Comparison of ENCODE assay signal across 12 mouse cellular contexts in genomic region chr4:156070716-156071115, GRCm38 (mm10). TPM values are rescaled to one million over a fixed set of nuclear protein-coding genes. Genes with fewer than 3 reads are reported as not detected.
DNase-seq lines count a peak whose midpoint lies in the region; ATAC-seq and TF ChIP-seq lines count a peak whose summit lies in the region.
"Had no signal": no experiment of that assay in that cellular context is flagged by ENCODE, and none has a peak within 500 bp of the region (broad histone marks: within the 10 kb centered on the region; RNA-seq: fewer than 3 reads in every experiment).

No protein-coding gene starts in this region.

- no peak for DNase-seq in hindbrain, embryonic 14.5 days (ENCODE audit: low spot score)
- no peak for DNase-seq in spleen, adult 2 months (ENCODE audit: low read depth in 1 of 2, low spot score in 2 of 2)
- no peak for DNase-seq in spleen, postnatal 14 days (ENCODE audit: low spot score in 2 of 2)
- DNase-seq in embryonic facial prominence, embryonic 11.5 days (ENCODE audit: low spot score) = peak; percentile 28
- DNase-seq in limb, embryonic 11.5 days (ENCODE audit: low spot score) = peak; percentile 38
- no peak for DNase-seq in gastrocnemius, adult 18-20 months (ENCODE audit: low spot score)
- no peak for DNase-seq in ovary, postnatal 14 days (ENCODE audit: low spot score)
- DNase-seq: cerebellum, adult 11 months; liver, embryonic 13.5 days; right cerebral cortex, postnatal 25 days had no signal

- no peak overlapping the region for H3K4me2 ChIP-seq in hindbrain, embryonic 12.5 days (replicated peaks)
- no peak overlapping the region for H3K4me2 ChIP-seq in hindbrain, embryonic 14.5 days (replicated peaks)
- H3K4me2 ChIP-seq in embryonic facial prominence, embryonic 11.5 days (ENCODE audit: low read depth, low read length) = no peak overlapping the region
- no peak overlapping the region for H3K4me2 ChIP-seq in limb, embryonic 11.5 days (ENCODE audit: low read depth, severe bottlenecking)
- H3K4me2 ChIP-seq: liver, embryonic 13.5 days had no signal

- H3K4me1 ChIP-seq in hindbrain, embryonic 12.5 days = peaks cover 10% of the 10 kb centered on the region
- H3K4me1 ChIP-seq in hindbrain, embryonic 14.5 days (replicated peaks; ENCODE audit: control insufficient read depth, insufficient read depth, low read length) = 0 out of 2 replicates have a peak, but pooled peaks cover 3% of the 10 kb centered on the region
- H3K4me1 ChIP-seq in spleen, adult 2 months (ENCODE audit: control insufficient read depth, insufficient read depth, insufficient read length) = peaks cover 24% of the 10 kb centered on the region; the same call in 1 of the 2 replicates
- H3K4me1 ChIP-seq in embryonic facial prominence, embryonic 11.5 days (ENCODE audit: control insufficient read depth, insufficient read depth, low read length) = no peaks in the 10 kb centered on the region; the same call in 1 of the 2 replicates
- peaks cover 7% of the 10 kb centered on the region for H3K4me1 ChIP-seq in limb, embryonic 11.5 days (ENCODE audit: control insufficient read depth, insufficient read depth, low read length)
- H3K4me1 ChIP-seq: liver, embryonic 13.5 days had no signal

- no peak for TF ChIP-seq POLR2A in spleen, adult 2 months (IDR thresholded peaks at IDR 0.05; ENCODE audit: low read depth, low read length)

- no peaks in the 10 kb centered on the region for H3K9me3 ChIP-seq in hindbrain, embryonic 12.5 days (replicated peaks)
- H3K9me3 ChIP-seq in hindbrain, embryonic 14.5 days (ENCODE audit: control insufficient read depth, low read length) = no peaks in the 10 kb centered on the region
- no peaks in the 10 kb centered on the region for H3K9me3 ChIP-seq in embryonic facial prominence, embryonic 11.5 days (replicated peaks; ENCODE audit: control insufficient read depth, low read length)
- H3K9me3 ChIP-seq in limb, embryonic 11.5 days (ENCODE audit: control insufficient read depth, low read length) = no peaks in the 10 kb centered on the region
- H3K9me3 ChIP-seq: liver, embryonic 13.5 days had no signal

- ATAC-seq in hindbrain, embryonic 12.5 days (ENCODE audit: low FRiP score) = no peak
- ATAC-seq in hindbrain, embryonic 14.5 days (ENCODE audit: low FRiP score) = no peak
- peak; percentile 63; the same call in 1 of the 2 replicates for ATAC-seq in embryonic facial prominence, embryonic 11.5 days (replicated peaks; ENCODE audit: insufficient number of reproducible peaks, low FRiP score, low TSS enrichment, low read depth)
- ATAC-seq in limb, embryonic 11.5 days (ENCODE audit: insufficient number of reproducible peaks, low FRiP score, low TSS enrichment, low read depth) = no peak

- peak overlapping the region; percentile 23; the same call in 1 of the 2 replicates for H3K27ac ChIP-seq in hindbrain, embryonic 12.5 days
- H3K27ac ChIP-seq in hindbrain, embryonic 14.5 days = no peak overlapping the region
- H3K27ac ChIP-seq in spleen, adult 2 months (ENCODE audit: insufficient read depth, low read length) = 0 out of 2 replicates have a peak overlapping the region, but pooled peaks have one; percentile 12
- no peak overlapping the region for H3K27ac ChIP-seq in embryonic facial prominence, embryonic 11.5 days (replicated peaks; ENCODE audit: low read depth, low read length)
- no peak overlapping the region for H3K27ac ChIP-seq in limb, embryonic 11.5 days (replicated peaks; ENCODE audit: low read depth, low read length)
- H3K27ac ChIP-seq: liver, embryonic 13.5 days had no signal

- WGBS in hindbrain, embryonic 12.5 days = 67% methylated on average over 2 of the region's 2 CpGs
- WGBS in hindbrain, embryonic 14.5 days = 50% methylated on average over 2 of the region's 2 CpGs
- 50% methylated on average over 2 of the region's 2 CpGs for WGBS in spleen, adult 2 months
- WGBS in embryonic facial prominence, embryonic 11.5 days = 25% methylated on average over 2 of the region's 2 CpGs
- WGBS in limb, embryonic 11.5 days = 49% methylated on average over 2 of the region's 2 CpGs

- H3K9ac ChIP-seq in hindbrain, embryonic 12.5 days = no peak overlapping the region
- no peak overlapping the region for H3K9ac ChIP-seq in hindbrain, embryonic 14.5 days
- H3K9ac ChIP-seq in embryonic facial prominence, embryonic 11.5 days (replicated peaks; ENCODE audit: low read length) = no peak overlapping the region
- H3K9ac ChIP-seq in limb, embryonic 11.5 days (ENCODE audit: low read length) = no peak overlapping the region
- H3K9ac ChIP-seq: liver, embryonic 13.5 days had no signal

- no peak for TF ChIP-seq CTCF in spleen, adult 2 months (IDR thresholded peaks at IDR 0.05; ENCODE audit: extremely low read depth, insufficient read depth, insufficient read length, insufficient replicate concordance)

- H3K4me3 ChIP-seq in hindbrain, embryonic 12.5 days = no peak overlapping the region
- H3K4me3 ChIP-seq in hindbrain, embryonic 14.5 days (replicated peaks; ENCODE audit: low read length) = no peak overlapping the region
- H3K4me3 ChIP-seq in spleen, adult 2 months (ENCODE audit: extremely low read depth, insufficient read depth, insufficient read length) = no peak overlapping the region
- H3K4me3 ChIP-seq in embryonic facial prominence, embryonic 11.5 days (ENCODE audit: low read depth, low read length) = no peak overlapping the region
- no peak overlapping the region for H3K4me3 ChIP-seq in limb, embryonic 11.5 days (ENCODE audit: low read depth, low read length)
- H3K4me3 ChIP-seq: liver, embryonic 13.5 days had no signal

- peaks cover 3% of the 10 kb centered on the region; the same call in 1 of the 2 replicates for H3K27me3 ChIP-seq in hindbrain, embryonic 12.5 days
- H3K27me3 ChIP-seq in hindbrain, embryonic 14.5 days (ENCODE audit: control insufficient read depth, insufficient read depth, low read length) = no peaks in the 10 kb centered on the region
- no peaks in the 10 kb centered on the region for H3K27me3 ChIP-seq in spleen, adult 2 months (ENCODE audit: control insufficient read depth, insufficient read depth, low read length)
- H3K27me3 ChIP-seq in embryonic facial prominence, embryonic 11.5 days (ENCODE audit: control insufficient read depth, insufficient read depth, low read length) = no peaks in the 10 kb centered on the region
- no peaks in the 10 kb centered on the region for H3K27me3 ChIP-seq in limb, embryonic 11.5 days (ENCODE audit: control insufficient read depth, insufficient read depth, low read length)
- H3K27me3 ChIP-seq: liver, embryonic 13.5 days had no signal

- no peaks in the 10 kb centered on the region for H3K36me3 ChIP-seq in hindbrain, embryonic 12.5 days
- no peaks in the 10 kb centered on the region for H3K36me3 ChIP-seq in hindbrain, embryonic 14.5 days (replicated peaks; ENCODE audit: control insufficient read depth, insufficient read depth)
- H3K36me3 ChIP-seq in spleen, adult 2 months (ENCODE audit: control insufficient read depth, insufficient read depth, low read length) = no peaks in the 10 kb centered on the region
- no peaks in the 10 kb centered on the region for H3K36me3 ChIP-seq in embryonic facial prominence, embryonic 11.5 days (replicated peaks; ENCODE audit: control insufficient read depth, insufficient read depth, low read depth, low read length)
- no peaks in the 10 kb centered on the region for H3K36me3 ChIP-seq in limb, embryonic 11.5 days (ENCODE audit: control insufficient read depth, insufficient read depth, low read length)
- H3K36me3 ChIP-seq: liver, embryonic 13.5 days had no signal

RNA-seq across cellular contexts. Expression of gene Ttll10, which starts 11.5 kb away (rescaled TPM):
- 0.14 and 0.32 TPM in 2 replicates for polyA plus RNA-seq in hindbrain, embryonic 12.5 days (2016; fragmentation: Nextera tagmentation; extraction: Ambion mirVana)
- polyA plus RNA-seq in hindbrain, embryonic 14.5 days (2014; fragmentation: Nextera tagmentation; extraction: Ambion mirVana) = 0.11 TPM in 1 of 2 replicates, not detected in the other
- 0.07 TPM in 1 of 2 replicates, not detected in the other for polyA plus RNA-seq in spleen, adult 2 months (2012; rRNA removed)
- 0.38 and 0.78 TPM in 2 replicates for polyA plus RNA-seq in embryonic facial prominence, embryonic 11.5 days (2014; fragmentation: Nextera tagmentation; extraction: Ambion mirVana)
- 0.33 and 0.55 TPM in 2 replicates for polyA plus RNA-seq in limb, embryonic 11.5 days (2014; fragmentation: Nextera tagmentation; extraction: Ambion mirVana)
- total RNA-seq in gastrocnemius, adult 18-20 months (2021) = not detected

RNA-seq across cellular contexts. Expression of gene 9430015G10Rik, which starts 39.1 kb away (rescaled TPM):
- polyA plus RNA-seq in hindbrain, embryonic 12.5 days (2016; fragmentation: Nextera tagmentation; extraction: Ambion mirVana) = 49.6 and 50.8 TPM in 2 replicates
- polyA plus RNA-seq in hindbrain, embryonic 14.5 days (2014; fragmentation: Nextera tagmentation; extraction: Ambion mirVana) = 29.1 and 30.5 TPM in 2 replicates
- 31.5 and 38.4 TPM in 2 replicates for polyA plus RNA-seq in spleen, adult 2 months (2012; rRNA removed)
- 47.4 and 48.7 TPM in 2 replicates for polyA plus RNA-seq in embryonic facial prominence, embryonic 11.5 days (2014; fragmentation: Nextera tagmentation; extraction: Ambion mirVana)
- polyA plus RNA-seq in limb, embryonic 11.5 days (2014; fragmentation: Nextera tagmentation; extraction: Ambion mirVana) = 61.9 and 71.4 TPM in 2 replicates
- 1 to 10 TPM; 2.1 to 3.1 TPM for total RNA-seq in gastrocnemius, adult 18-20 months (2021)

RNA-seq across cellular contexts. Expression of gene Tnfrsf18, which starts 44.8 kb away (rescaled TPM):
- polyA plus RNA-seq in hindbrain, embryonic 12.5 days (2016; fragmentation: Nextera tagmentation; extraction: Ambion mirVana) = 1.8 and 2.6 TPM in 2 replicates
- 1.9 and 2.3 TPM in 2 replicates for polyA plus RNA-seq in hindbrain, embryonic 14.5 days (2014; fragmentation: Nextera tagmentation; extraction: Ambion mirVana)
- 29.9 and 38.2 TPM in 2 replicates for polyA plus RNA-seq in spleen, adult 2 months (2012; rRNA removed)
- 0.38 and 0.55 TPM in 2 replicates for polyA plus RNA-seq in embryonic facial prominence, embryonic 11.5 days (2014; fragmentation: Nextera tagmentation; extraction: Ambion mirVana)
- polyA plus RNA-seq in limb, embryonic 11.5 days (2014; fragmentation: Nextera tagmentation; extraction: Ambion mirVana) = 0.62 and 0.65 TPM in 2 replicates
- not detected for total RNA-seq in gastrocnemius, adult 18-20 months (2021)
- total RNA-seq: layer of hippocampus, postnatal 25 days had no signal

RNA-seq across cellular contexts. Expression of gene Tnfrsf4, which starts 57.1 kb away (rescaled TPM):
- polyA plus RNA-seq in hindbrain, embryonic 12.5 days (2016; fragmentation: Nextera tagmentation; extraction: Ambion mirVana) = 0.29 and 0.76 TPM in 2 replicates
- 0.79 TPM in 1 of 2 replicates, not detected in the other for polyA plus RNA-seq in hindbrain, embryonic 14.5 days (2014; fragmentation: Nextera tagmentation; extraction: Ambion mirVana)
- 20.7 and 34.3 TPM in 2 replicates for polyA plus RNA-seq in spleen, adult 2 months (2012; rRNA removed)
- 0.21 and 0.34 TPM in 2 replicates for polyA plus RNA-seq in embryonic facial prominence, embryonic 11.5 days (2014; fragmentation: Nextera tagmentation; extraction: Ambion mirVana)
- 0.29 and 0.58 TPM in 2 replicates for polyA plus RNA-seq in limb, embryonic 11.5 days (2014; fragmentation: Nextera tagmentation; extraction: Ambion mirVana)
- 1 to 10 TPM; 1.2 to 1.3 TPM for total RNA-seq in gastrocnemius, adult 18-20 months (2021)

RNA-seq across cellular contexts. Expression of gene Rnf223, which starts 59.6 kb away (rescaled TPM):
- polyA plus RNA-seq in hindbrain, embryonic 12.5 days (2016; fragmentation: Nextera tagmentation; extraction: Ambion mirVana) = 0.56 and 0.76 TPM in 2 replicates
- 0.59 and 0.81 TPM in 2 replicates for polyA plus RNA-seq in hindbrain, embryonic 14.5 days (2014; fragmentation: Nextera tagmentation; extraction: Ambion mirVana)
- polyA plus RNA-seq in spleen, adult 2 months (2012; rRNA removed) = 0.55 and 0.67 TPM in 2 replicates
- 0.38 and 0.43 TPM in 2 replicates for polyA plus RNA-seq in embryonic facial prominence, embryonic 11.5 days (2014; fragmentation: Nextera tagmentation; extraction: Ambion mirVana)
- polyA plus RNA-seq in limb, embryonic 11.5 days (2014; fragmentation: Nextera tagmentation; extraction: Ambion mirVana) = 0.81 and 1.0 TPM in 2 replicates
- not detected for total RNA-seq in gastrocnemius, adult 18-20 months (2021)

Comparison
In these comparisons a context has a peak if more than half of its experiments do, and no peak if none do; other contexts are left out.
1. H3K27ac ChIP-seq: peak in hindbrain, embryonic 12.5 days (single experiment) and spleen, adult 2 months (single experiment); none in hindbrain, embryonic 14.5 days (single experiment), embryonic facial prominence, embryonic 11.5 days (single experiment) and limb, embryonic 11.5 days (single experiment).
2. DNase-seq: peak in embryonic facial prominence, embryonic 11.5 days (single experiment) and limb, embryonic 11.5 days (single experiment); none in hindbrain, embryonic 14.5 days (single experiment), spleen, adult 2 months (0 of 2), spleen, postnatal 14 days (0 of 2), gastrocnemius, adult 18-20 months (single experiment) and ovary, postnatal 14 days (single experiment).